ENCODE assay signal across 28 mouse cellular contexts in genomic region chr3:125956196-125956885, GRCm38 (mm10). TPM values are rescaled to one million over a fixed set of nuclear protein-coding genes. Genes with fewer than 3 reads are reported as not detected.
DNase-seq lines count a peak whose midpoint lies in the region; ATAC-seq and TF ChIP-seq lines count a peak whose summit lies in the region.
"Had no signal": no experiment of that assay in that cellular context is flagged by ENCODE, and none has a peak within 500 bp of the region (broad histone marks: within the 10 kb centered on the region; RNA-seq: fewer than 3 reads in every experiment).

No protein-coding gene starts in this region.

- H3K36me3 ChIP-seq in forebrain, embryonic 11.5 days (ENCODE audit: control insufficient read depth, insufficient read depth, low read length), result no peaks in the 10 kb centered on the region
- no peaks in the 10 kb centered on the region for H3K36me3 ChIP-seq in forebrain, embryonic 16.5 days (ENCODE audit: control insufficient read depth, insufficient read depth)
- no peaks in the 10 kb centered on the region for H3K36me3 ChIP-seq in kidney, adult 2 months (ENCODE audit: control insufficient read depth, insufficient read depth, low read length)
- H3K36me3 ChIP-seq: embryonic facial prominence, embryonic 10.5 days; embryonic facial prominence, embryonic 13.5 days; heart, embryonic 12.5 days; heart, embryonic 15.5 days; hindbrain, embryonic 10.5 days; hindbrain, embryonic 13.5 days; intestine, embryonic 15.5 days had no signal

- no peak overlapping the region for H3K4me2 ChIP-seq in forebrain, embryonic 11.5 days (ENCODE audit: low read depth, low read length, severe bottlenecking)
- H3K4me2 ChIP-seq in forebrain, embryonic 16.5 days (ENCODE audit: low read length), result no peak overlapping the region
- H3K4me2 ChIP-seq: embryonic facial prominence, embryonic 13.5 days; heart, embryonic 12.5 days; heart, embryonic 15.5 days; hindbrain, embryonic 13.5 days; intestine, embryonic 15.5 days had no signal

- H3K9ac ChIP-seq in forebrain, embryonic 11.5 days (ENCODE audit: low read length), result no peak overlapping the region
- H3K9ac ChIP-seq in forebrain, embryonic 16.5 days (replicated peaks; ENCODE audit: low read depth, low read length), result no peak overlapping the region
- H3K9ac ChIP-seq: embryonic facial prominence, embryonic 13.5 days; heart, embryonic 12.5 days; heart, embryonic 15.5 days; hindbrain, embryonic 13.5 days; intestine, embryonic 15.5 days had no signal

- H3K4me3 ChIP-seq in forebrain, embryonic 11.5 days (ENCODE audit: low read depth, low read length), result no peak overlapping the region
- H3K4me3 ChIP-seq in forebrain, embryonic 16.5 days (replicated peaks; ENCODE audit: low read length), result no peak overlapping the region
- H3K4me3 ChIP-seq in kidney, adult 2 months (ENCODE audit: insufficient read depth, low read depth, low read length), result peak overlapping the region; percentile 42
- H3K4me3 ChIP-seq: embryonic facial prominence, embryonic 10.5 days; embryonic facial prominence, embryonic 13.5 days; erythroblast, embryonic 14.5 days; heart, embryonic 12.5 days; heart, embryonic 15.5 days; hindbrain, embryonic 10.5 days; hindbrain, embryonic 13.5 days; intestine, embryonic 15.5 days had no signal

- H3K4me1 ChIP-seq in forebrain, embryonic 11.5 days (replicated peaks; ENCODE audit: control insufficient read depth, insufficient read depth, low read length), result no peaks in the 10 kb centered on the region
- no peaks in the 10 kb centered on the region for H3K4me1 ChIP-seq in forebrain, embryonic 16.5 days (replicated peaks; ENCODE audit: control insufficient read depth, insufficient read depth, low read length)
- H3K4me1 ChIP-seq in kidney, adult 2 months (ENCODE audit: control insufficient read depth, insufficient read depth, low read length), result peaks cover 4% of the 10 kb centered on the region; the same call in 1 of the 2 replicates
- H3K4me1 ChIP-seq: embryonic facial prominence, embryonic 10.5 days; embryonic facial prominence, embryonic 13.5 days; heart, embryonic 12.5 days; heart, embryonic 15.5 days; hindbrain, embryonic 13.5 days; intestine, embryonic 15.5 days had no signal

- DNase-seq in forebrain, embryonic 11.5 days (ENCODE audit: low spot score), result no peak
- DNase-seq in kidney, adult 2 months, result peak; percentile 63
- no peak for DNase-seq in kidney, adult 11 months
- peak; percentile 71 for DNase-seq in retina, postnatal 1 day
- DNase-seq in retina, embryonic 14.5 days (ENCODE audit: low spot score), result no peak
- DNase-seq: adrenal gland, postnatal 10 days; adrenal gland, postnatal 36 days; cerebellum, adult 11 months; cerebellum, adult 2 months; cerebellum, postnatal 10 days; cerebellum, postnatal 36 days; embryo, embryonic 11 days; gastrocnemius, postnatal 25 days; heart, adult 18-20 months; heart, postnatal 10 days; heart, postnatal 36 days had no signal

- H3K27me3 ChIP-seq in forebrain, embryonic 11.5 days (ENCODE audit: control insufficient read depth, insufficient read depth, low read length), result no peaks in the 10 kb centered on the region
- no peaks in the 10 kb centered on the region for H3K27me3 ChIP-seq in forebrain, embryonic 16.5 days (replicated peaks; ENCODE audit: control insufficient read depth, insufficient read depth, low read length)
- H3K27me3 ChIP-seq in kidney, adult 2 months (replicated peaks; ENCODE audit: control insufficient read depth, insufficient read depth, low read length), result no peaks in the 10 kb centered on the region
- H3K27me3 ChIP-seq: embryonic facial prominence, embryonic 13.5 days; heart, embryonic 12.5 days; heart, embryonic 15.5 days; hindbrain, embryonic 13.5 days; intestine, embryonic 15.5 days; Patski had no signal

- WGBS in forebrain, embryonic 11.5 days, result 64% methylated on average over 3 of the region's 3 CpGs
- whole genome bisulfite sequencing in forebrain, embryonic 16.5 days, result 52% methylated on average over 3 of the region's 3 CpGs
- WGBS in kidney, adult 2 months, result 66% methylated on average over 3 of the region's 3 CpGs

- no peak for TF ChIP-seq CTCF in kidney, adult 2 months (conservative IDR thresholded peaks at IDR 0.05; ENCODE audit: insufficient read depth, insufficient read length, low read depth, low read length)

- H3K27ac ChIP-seq in forebrain, embryonic 11.5 days (ENCODE audit: low read depth, low read length), result no peak overlapping the region
- no peak overlapping the region for H3K27ac ChIP-seq in forebrain, embryonic 16.5 days (ENCODE audit: low read length)
- H3K27ac ChIP-seq in kidney, adult 2 months (ENCODE audit: insufficient read depth, low read depth, low read length), result peak overlapping the region; percentile 88
- H3K27ac ChIP-seq: embryonic facial prominence, embryonic 10.5 days; embryonic facial prominence, embryonic 13.5 days; heart, embryonic 15.5 days; hindbrain, embryonic 10.5 days; hindbrain, embryonic 13.5 days; intestine, embryonic 15.5 days had no signal

- no peak for TF ChIP-seq POLR2A in kidney, adult 2 months (IDR thresholded peaks at IDR 0.05; ENCODE audit: low read depth, low read length)

- 0 out of 2 replicates have a peak, but pooled peaks have one; percentile 67 for ATAC-seq in forebrain, embryonic 11.5 days (replicated peaks; ENCODE audit: low FRiP score)
- ATAC-seq in forebrain, embryonic 16.5 days, result no peak
- ATAC-seq: hindbrain, embryonic 16.5 days; intestine, embryonic 15.5 days; Patski had no signal

- no peaks in the 10 kb centered on the region for H3K9me3 ChIP-seq in forebrain, embryonic 11.5 days (ENCODE audit: control insufficient read depth, low read length)
- H3K9me3 ChIP-seq in forebrain, embryonic 16.5 days (ENCODE audit: control insufficient read depth, low read length), result no peaks in the 10 kb centered on the region
- H3K9me3 ChIP-seq: embryonic facial prominence, embryonic 10.5 days; embryonic facial prominence, embryonic 13.5 days; heart, embryonic 12.5 days; heart, embryonic 15.5 days; hindbrain, embryonic 10.5 days; hindbrain, embryonic 13.5 days; intestine, embryonic 15.5 days had no signal

RNA-seq across cellular contexts. Expression of gene Ugt8a, which starts 17.9 kb away (rescaled TPM):
- 4.0 and 4.8 TPM in 2 replicates for polyA plus RNA-seq in forebrain, embryonic 11.5 days (2014; fragmentation: Nextera tagmentation; extraction: Ambion mirVana)
- 2.2 and 2.9 TPM in 2 replicates for polyA plus RNA-seq in forebrain, embryonic 16.5 days (2015; fragmentation: Nextera tagmentation; extraction: Ambion mirVana)
- polyA plus RNA-seq in kidney, adult 2 months (2012; rRNA removed), result 3.1 and 3.3 TPM in 2 replicates
- polyA plus RNA-seq: erythroblast, embryonic 14.5 days; gonadal fat pad, adult 2 months had no signal

Comparison
In these comparisons a context has a peak if more than half of its experiments do, and no peak if none do; other contexts are left out.
1. DNase-seq: peak in kidney, adult 2 months (single experiment) and retina, postnatal 1 day (single experiment); none in forebrain, embryonic 11.5 days (single experiment), kidney, adult 11 months (single experiment) and retina, embryonic 14.5 days (single experiment).